Mouse (Mus musculus) spleen, postnatal 4 days (tissue): ENCODE data around the gene Cldn20.

Source experiments
- DNase-seq, 2 experiments: peaks; one replicate each; pipeline ENCODE4 v3.0.0; 2022; ENCODE audit warnings: low spot score in 2 of 2

The Cldn20 gene

DNA sequence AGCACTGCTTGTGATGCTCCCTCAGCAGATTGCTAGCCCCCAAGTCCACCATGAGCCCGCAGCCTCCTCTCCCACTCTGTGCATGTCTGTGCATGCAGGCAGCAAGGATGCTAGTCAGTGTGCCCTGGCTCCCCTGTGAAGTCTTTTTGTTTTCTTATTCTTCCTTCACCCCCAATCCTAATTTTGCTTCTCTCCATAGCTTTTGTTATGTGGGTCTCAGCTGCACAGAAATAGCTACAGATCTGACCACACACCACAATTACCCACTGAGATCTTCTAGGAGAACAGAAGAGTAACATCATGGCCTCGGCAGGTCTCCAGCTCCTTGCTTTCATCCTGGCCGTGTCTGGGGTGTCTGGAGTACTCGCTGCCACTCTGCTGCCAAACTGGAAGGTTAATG, at the start of gene Cldn20:
Gene Cldn20 (plus strand): TSS at position 301 of the 400 bp plus-strand sequence.
- no peak for DNase-seq

- no peak for DNase-seq
Observed at GRCm38 (mm10) chr17:3483091-3483490, 49.3 kb upstream of the Cldn20 start.

GRCm38 (mm10) chr17:3485851-3486250, 46.5 kb upstream of the Cldn20 start:
- DNase-seq, result no peak

DNA sequence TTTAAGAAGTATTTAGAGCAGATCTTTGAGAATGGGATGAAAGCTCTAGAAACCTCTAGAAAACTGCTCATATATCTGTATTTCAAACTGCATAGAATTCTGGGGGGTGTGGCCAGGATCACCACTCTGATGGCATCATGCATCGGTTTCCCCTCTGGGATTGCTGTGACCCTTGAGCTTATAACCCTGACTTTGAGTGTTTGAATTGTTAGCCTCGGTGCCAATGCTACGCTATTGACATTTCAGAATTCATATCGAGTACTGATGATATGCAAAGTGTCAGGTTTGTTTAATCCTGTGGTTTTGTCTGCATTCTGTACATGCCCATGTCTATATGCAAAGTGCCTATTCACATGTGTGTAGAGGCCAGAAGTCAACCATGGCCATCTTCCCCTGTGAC, 45.1 kb upstream of the Cldn20 start:
- no peak for DNase-seq

DNA sequence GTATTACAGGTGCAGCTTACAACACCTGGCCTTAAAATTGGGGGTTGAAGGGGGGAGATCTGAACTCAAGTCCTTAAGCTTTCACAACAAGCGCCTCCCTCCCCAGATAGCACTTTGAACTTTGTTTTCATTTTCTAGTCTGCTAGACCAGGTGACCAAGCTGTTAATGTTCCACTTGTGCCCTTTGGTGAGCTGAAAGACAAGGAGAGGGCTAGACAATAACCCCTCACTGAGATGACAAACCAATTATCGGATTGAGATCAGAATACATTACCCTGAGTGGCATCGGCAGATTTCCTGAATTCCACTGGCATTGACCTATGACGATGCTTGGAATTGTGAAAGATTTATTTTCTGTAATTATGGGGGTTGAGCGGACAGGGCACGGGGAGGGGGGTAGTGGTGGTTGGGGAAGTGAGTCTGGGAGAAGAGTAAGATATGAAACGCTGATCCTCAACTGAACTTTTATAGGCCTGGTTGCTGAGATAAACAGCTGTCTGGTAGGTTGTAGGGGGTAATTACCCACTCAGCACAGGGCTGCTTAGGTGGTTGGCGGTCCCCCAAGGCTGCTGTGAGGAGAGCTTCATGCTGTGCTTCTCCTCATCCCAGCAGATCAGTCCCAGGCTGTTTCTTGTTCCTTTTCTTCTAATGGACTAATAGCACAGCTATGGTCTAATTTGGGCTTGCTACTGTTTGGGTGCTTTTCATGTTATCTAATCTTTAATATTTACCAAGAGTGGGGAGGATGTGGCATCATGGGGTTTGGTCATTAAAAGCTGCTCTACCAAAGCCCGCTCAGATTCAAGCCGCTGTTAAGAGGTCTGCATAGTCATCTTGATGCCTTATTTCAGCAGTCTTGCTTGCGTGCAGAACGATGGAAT, 44.4 kb upstream of the Cldn20 start:
- DNase-seq, result no peak

DNA sequence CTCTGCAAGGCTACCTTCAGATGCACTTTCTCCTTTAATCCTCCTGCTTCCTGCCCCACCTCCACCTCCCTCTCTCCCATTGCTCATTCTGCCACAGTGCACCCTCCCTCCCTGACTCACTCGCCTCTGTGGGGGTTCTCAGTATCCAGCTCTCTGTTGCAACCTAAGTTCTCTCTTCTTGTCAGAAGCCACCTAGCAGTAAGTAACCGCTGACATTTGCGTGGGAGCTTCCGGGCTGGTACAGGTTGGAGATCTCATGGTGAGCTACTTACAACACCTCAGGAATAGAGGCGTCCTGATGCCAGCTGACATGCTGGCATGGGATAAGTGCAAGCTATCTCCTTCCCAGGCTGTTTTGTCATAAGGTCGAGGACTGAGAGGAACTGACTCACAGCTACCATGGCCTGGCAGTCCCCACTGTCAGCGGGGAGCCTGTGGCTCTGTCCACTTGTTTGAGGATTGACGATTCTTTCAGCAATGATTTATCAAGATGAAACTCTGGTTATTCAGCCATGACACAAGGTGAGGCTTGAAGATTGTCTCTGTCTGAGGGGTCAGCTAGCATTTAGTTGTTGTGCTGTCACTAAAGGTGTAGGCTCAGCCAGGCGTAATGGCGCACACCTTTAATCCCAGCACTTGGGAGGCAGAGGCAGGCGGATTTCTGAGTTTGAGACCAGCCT, 42.0 kb upstream of the Cldn20 start:
- DNase-seq, result no peak

DNA sequence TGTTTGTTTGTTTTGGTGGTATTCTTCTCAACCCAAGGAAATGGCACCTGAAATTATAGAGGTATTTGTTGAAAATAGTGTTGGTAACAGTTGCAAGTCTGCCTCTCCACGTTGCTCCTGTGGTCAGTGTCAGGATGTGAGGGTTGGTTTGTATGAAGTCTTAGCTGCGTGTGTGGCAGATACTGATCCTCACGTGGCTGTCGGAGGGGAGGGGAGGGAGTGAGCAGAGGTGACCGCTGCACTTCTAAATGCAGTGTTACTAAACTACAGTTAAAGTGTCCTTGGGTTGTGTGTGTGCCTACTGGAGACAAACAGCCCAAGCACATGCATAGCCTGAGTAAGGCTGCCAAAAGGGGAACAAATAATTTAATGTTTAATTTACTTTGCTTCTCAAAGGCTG, 41.3 kb upstream of the Cldn20 start:
- DNase-seq, result no peak

DNA sequence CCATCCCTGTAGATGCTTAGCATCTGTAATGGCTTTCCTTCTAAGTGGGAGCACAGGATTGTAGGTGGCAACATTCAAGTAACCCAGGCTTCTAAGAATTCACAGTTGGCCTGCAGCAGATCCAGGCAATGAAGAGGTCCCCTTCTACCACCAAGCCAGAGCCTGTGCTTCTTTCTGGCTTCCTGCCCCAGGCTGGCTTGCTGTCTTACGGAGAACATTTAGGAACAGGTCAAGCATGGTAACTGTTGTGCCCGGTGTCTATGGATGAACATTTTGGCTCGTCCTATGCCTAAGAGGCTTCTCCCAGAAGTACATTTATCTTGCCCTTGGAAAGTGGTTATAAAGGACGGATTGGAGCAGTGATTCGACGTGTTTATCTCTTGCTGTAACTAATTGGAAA, 40.7 kb upstream of the Cldn20 start:
- DNase-seq, result no peak

DNA sequence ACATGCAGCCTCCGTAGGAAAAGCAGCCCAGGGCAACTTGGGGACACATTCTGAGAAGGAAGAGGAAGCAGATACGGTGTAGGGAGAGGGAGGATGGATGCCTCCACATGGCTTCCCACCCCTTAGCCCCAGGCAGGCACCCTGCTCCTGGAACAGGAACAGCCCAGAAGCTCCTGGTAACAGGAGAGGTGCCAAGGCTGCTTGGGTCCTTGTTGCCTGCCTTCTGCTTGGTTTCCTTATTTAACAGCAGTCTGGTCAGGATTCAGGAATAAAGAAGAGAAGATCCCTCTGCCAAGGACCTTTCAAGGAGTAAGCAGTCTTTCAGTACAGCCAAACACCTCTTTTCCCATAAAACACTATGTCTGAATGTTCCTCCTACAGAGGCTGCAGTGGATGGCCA, 36.8 kb upstream of the Cldn20 start:
- no peak for DNase-seq

DNA sequence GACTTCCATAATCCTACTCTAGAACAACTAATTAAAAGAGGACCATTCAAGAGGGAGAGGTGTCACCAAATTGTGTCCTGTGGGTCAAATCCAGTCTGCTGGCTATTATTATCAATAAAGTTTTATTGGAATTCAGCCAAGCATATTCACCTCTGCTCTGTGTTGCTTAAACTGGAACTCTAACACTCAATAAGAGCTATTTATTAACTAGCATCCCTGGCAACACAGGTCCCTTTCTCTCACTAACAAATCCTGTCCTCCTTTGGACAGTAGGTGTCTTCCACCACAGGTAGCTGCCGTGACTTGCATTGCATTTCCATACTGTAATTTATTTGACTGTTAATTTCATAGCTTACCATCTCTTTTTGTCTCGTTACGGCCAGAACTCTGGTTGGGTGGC, 36.3 kb upstream of the Cldn20 start:
- no peak for DNase-seq

- peak; percentile 40 to 72 for DNase-seq
Observed at GRCm38 (mm10) chr17:3498086-3498485, 34.3 kb upstream of the Cldn20 start.

DNA sequence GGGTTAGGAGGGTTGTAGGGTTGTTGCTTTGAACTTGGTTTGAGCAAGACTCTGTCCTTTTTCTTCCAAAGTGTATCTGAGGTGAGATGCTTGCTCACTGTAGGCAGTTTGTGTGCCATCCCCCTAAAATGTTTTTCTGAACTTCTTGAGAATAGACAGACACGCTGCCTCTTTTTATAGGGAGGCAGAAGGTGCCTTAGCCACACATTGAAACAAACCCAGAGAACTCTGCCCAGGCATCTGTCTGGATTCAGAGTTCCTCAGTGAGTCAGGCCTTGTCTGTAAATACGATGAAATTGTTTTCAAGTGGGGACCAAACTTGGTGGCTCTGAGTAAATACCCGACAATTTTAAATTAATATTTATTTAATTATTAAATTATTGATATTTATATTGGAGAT, 33.8 kb upstream of the Cldn20 start:
- no peak for DNase-seq

DNA sequence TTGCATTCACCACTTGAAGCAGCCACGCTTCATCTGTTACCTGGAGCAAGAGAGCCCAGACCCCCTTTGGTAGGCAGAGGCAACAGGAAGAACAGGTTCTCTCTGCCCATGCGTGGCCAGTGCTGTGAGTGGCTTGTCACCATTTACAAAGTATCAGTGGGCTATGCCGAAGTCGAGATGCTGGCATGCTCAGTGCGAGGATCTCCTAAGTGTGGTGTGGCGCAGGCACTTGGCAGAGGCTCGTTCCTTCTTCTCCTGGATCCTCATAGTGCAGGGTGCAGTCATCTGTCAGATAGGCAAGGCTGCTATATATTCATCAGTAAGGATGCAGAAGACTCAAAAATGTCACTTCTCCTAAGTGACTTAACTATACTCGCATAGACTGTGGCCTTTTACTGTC, 32.9 kb upstream of the Cldn20 start:
- DNase-seq, result no peak

DNA sequence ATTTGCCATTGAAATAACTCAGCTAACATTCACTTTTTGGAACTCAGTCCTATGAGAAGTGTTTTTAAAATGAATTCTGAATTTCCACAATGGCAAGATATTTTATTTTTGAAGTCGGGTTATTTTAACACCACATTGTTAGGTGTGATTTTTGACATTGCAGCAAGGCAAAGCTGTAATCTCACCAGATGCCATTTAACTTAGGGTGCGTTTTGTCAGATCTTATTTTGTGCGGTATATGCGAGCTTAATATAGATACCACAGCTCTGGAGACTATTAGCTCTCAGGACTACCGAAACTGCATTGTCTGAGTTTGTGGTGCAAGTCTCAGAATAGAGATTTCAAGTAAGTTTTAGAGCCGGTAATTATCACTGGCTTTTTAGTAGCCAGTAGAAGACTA, 32.3 kb upstream of the Cldn20 start:
- DNase-seq, result no peak

- no peak for DNase-seq
Observed at GRCm38 (mm10) chr17:3500936-3501335, 31.4 kb upstream of the Cldn20 start.

DNA sequence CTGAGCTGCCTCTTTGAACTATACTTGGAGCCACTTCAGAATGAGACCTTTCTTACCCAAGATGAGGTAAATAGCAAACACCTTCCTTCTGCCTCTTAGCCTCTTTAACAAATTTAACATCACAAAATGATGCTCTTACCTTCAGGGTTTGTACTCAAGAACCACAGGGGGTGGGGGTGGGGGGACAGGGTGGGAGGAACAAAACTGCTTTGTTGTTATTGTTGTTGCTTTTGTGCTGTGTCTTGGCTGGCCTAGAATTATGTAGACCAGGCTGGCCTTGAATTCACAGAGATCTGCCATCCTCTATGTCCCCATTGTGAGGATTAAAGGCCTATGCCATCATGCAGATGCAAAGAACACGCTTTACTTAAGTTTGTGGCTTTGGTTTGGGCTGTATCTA, 26.6 kb upstream of the Cldn20 start:
- no peak for DNase-seq

GRCm38 (mm10) chr17:3506508-3506907, 25.8 kb upstream of the Cldn20 start:
- DNase-seq, result no peak

DNA sequence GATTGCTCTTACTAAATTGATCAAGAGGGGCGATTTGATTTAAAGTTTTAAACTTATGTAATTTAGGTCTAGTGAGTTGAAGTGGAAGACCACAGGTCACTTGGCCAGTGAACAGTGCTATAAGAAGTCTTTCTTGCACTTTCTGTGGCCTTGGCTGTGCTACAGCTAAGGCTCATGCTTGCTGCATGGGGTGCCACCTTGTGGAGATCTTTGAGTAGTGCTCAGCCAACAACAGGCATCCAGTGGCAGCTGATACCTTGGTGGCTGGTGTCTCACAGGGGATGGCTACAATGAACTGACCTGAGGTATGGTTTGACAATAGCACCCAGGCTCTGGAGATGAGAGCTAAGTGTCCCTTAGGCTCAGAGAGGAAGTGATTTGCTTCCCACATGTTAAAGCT, 22.5 kb upstream of the Cldn20 start:
- peak; percentile 45 to 67 for DNase-seq

- no peak for DNase-seq
Observed at GRCm38 (mm10) chr17:3514316-3514715, 18.0 kb upstream of the Cldn20 start.

GRCm38 (mm10) chr17:3515851-3516250, 16.5 kb upstream of the Cldn20 start:
- no peak for DNase-seq

- DNase-seq, result no peak
Observed at GRCm38 (mm10) chr17:3516406-3516805, 15.9 kb upstream of the Cldn20 start.

DNA sequence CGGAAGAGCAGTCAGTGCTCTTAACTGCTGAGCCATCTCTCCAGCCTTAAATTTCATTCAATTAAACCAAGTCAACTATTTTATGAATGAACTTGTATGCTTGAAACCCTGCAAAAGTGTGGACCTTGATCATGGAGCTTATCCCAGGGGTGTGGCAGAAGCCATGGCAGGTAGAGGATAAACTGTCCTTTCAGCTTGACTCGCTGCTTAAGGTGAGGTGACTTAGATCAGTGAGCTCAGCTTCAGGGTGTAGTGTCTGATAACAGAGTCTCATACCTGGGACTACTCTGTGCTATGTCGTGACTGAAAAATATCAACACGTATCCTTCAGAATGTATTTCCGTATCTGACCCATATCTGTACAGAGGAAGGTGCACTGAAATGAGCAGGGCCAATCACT, 12.0 kb upstream of the Cldn20 start:
- DNase-seq, result no peak

DNA sequence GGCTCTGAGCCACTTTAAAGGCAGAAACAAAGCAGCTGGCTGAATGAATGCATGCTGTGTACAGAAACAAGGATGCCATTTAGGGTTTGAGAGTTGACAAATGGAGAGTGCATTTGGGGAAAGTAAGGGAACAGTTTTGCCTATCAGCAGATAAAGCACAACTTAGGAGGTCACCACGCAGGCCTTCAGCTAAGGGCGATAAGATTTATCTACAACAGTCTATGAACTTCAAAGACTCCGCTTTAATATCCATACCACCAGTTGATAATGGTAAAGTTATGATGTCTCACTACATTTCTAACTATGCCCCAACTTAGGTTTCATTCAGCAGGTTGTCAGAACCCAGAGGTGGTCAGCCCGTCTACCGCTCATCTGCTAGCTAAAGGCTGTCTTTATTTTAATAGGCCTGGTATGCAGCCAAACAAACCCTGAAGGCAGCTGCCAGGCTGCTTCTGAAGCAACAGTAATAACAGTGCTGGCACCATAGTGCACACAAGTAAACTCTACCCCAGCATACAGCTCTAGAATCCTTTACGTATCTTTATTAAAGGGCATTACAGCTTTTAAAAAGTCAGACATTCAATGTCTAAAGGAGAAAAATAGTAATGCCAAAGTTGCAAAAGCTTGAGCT, 4.4 kb upstream of the Cldn20 start:
- no peak for DNase-seq
